20 mouse cellular contexts compared by ENCODE assay signal in genomic region chr5:73047651-73048245, GRCm38 (mm10). TPM values are rescaled to one million over a fixed set of nuclear protein-coding genes. Genes with fewer than 3 reads are reported as not detected.
"Had no signal": no experiment of that assay in that cellular context is flagged by ENCODE, and none has a peak within 500 bp of the region (broad histone marks: within the 10 kb centered on the region; RNA-seq: fewer than 3 reads in every experiment).

No protein-coding gene starts in this region.

- H3K27ac ChIP-seq: midbrain, embryonic 10.5 days; midbrain, embryonic 12.5 days; neural tube, embryonic 13.5 days; neural tube, embryonic 15.5 days had no signal

- H3K9me3 ChIP-seq: midbrain, embryonic 10.5 days; neural tube, embryonic 13.5 days; neural tube, embryonic 15.5 days had no signal

- H3K4me1 ChIP-seq: midbrain, embryonic 10.5 days; midbrain, embryonic 12.5 days; neural tube, embryonic 13.5 days; neural tube, embryonic 15.5 days had no signal

- ATAC-seq: midbrain, embryonic 16.5 days had no signal

- H3K4me2 ChIP-seq: lung, embryonic 14.5 days; midbrain, embryonic 12.5 days; neural tube, embryonic 13.5 days; neural tube, embryonic 15.5 days had no signal

- H3K27me3 ChIP-seq: midbrain, embryonic 12.5 days; neural tube, embryonic 13.5 days; neural tube, embryonic 15.5 days had no signal

- H3K4me3 ChIP-seq: midbrain, embryonic 10.5 days; midbrain, embryonic 12.5 days; myocyte; neural tube, embryonic 13.5 days; neural tube, embryonic 15.5 days had no signal

- H3K9ac ChIP-seq: lung, embryonic 14.5 days; midbrain, embryonic 12.5 days; neural tube, embryonic 13.5 days; neural tube, embryonic 15.5 days had no signal

- DNase-seq: lung, adult 18-20 months; lung, embryonic 14.5 days; lung, postnatal 10 days; lung, postnatal 4 days; midbrain, embryonic 14.5 days; right cerebral cortex, adult 18-20 months; right cerebral cortex, postnatal 25 days; right cerebral cortex, postnatal 4 days; spleen, adult 18-20 months; thymus, adult 18-20 months; thymus, postnatal 14 days; thymus, postnatal 36 days had no signal

RNA-seq across cellular contexts. Expression of gene Slc10a4, which starts 41.1 kb away (rescaled TPM):
- total RNA-seq: megakaryocyte, adult 5-6 weeks; megakaryocyte-erythroid progenitor cell, adult 5-6 weeks had no signal
